Mouse (Mus musculus) midbrain, postnatal 0 days (tissue): ENCODE measurements at regions not wholly inside any gene's neighbourhood (a gene's known extent, or its start where the extent isn't known, plus 50 kb on each side); places are given as distances from the start of the nearest gene placed in this dataset.
"Not testable (repeated sequence)": the region's sequence is repeated elsewhere in the genome, so short reads cannot be mapped to it uniquely, and the experiment has no call there.

Experiments used
- ATAC-seq: fragments of 200-750 bp; cut with Nextera tagmentation; 2 replicates; pipeline ENCODE4 v1.8.0; 2017; ENCODE audit warnings: moderate number of reproducible peaks, mild to moderate bottlenecking, moderate TSS enrichment, moderate library complexity; ENCODE audit not compliant: low FRiP score
- DNase-seq: peaks from one replicate; pipeline ENCODE4 v3.0.0-alpha.2; 2015; ENCODE audit warnings: low spot score
- H3K27ac ChIP-seq: fragments of 300-500 bp; sonication (generic); 2 replicates; pipeline ENCODE4 v1.5.1; 2014; ENCODE audit warnings: low read depth, mild to moderate bottlenecking, low read length, mixed read lengths
- H3K27me3 ChIP-seq: fragments of 300-500 bp; sonication (generic); 2 replicates; pipeline ENCODE4 v1.6.1; 2014; ENCODE audit warnings: low read length, control low read depth, mixed read lengths; ENCODE audit not compliant: insufficient read depth
- H3K36me3 ChIP-seq: fragments of 300-500 bp; sonication (generic); 2 replicates; pipeline ENCODE4 v1.6.1; 2014; ENCODE audit warnings: low read length, control low read depth, mixed read lengths; ENCODE audit not compliant: insufficient read depth
- H3K4me1 ChIP-seq: fragments of 300-500 bp; sonication (generic); 2 replicates; pipeline ENCODE4 v1.6.1; 2014; ENCODE audit warnings: mild to moderate bottlenecking, control low read depth, antibody characterized with exemption, low read length, mixed read lengths; ENCODE audit not compliant: insufficient read depth
- H3K4me2 ChIP-seq: fragments of 300-500 bp; sonication (generic); 2 replicates; pipeline ENCODE4 v1.6.1; 2014; ENCODE audit warnings: low read depth, mild to moderate bottlenecking, low read length, mixed read lengths; ENCODE audit not compliant: poor library complexity, severe bottlenecking
- H3K4me3 ChIP-seq: fragments of 300-500 bp; sonication (generic); 2 replicates; pipeline ENCODE4 v1.5.1; 2014; ENCODE audit warnings: low read depth, mild to moderate bottlenecking, low read length, moderate library complexity
- H3K9ac ChIP-seq: fragments of 300-500 bp; sonication (generic); replicated peaks from 2 replicates; pipeline ENCODE4 v1.6.1; 2014; ENCODE audit warnings: mild to moderate bottlenecking, low read length, moderate library complexity, mixed read lengths; ENCODE audit not compliant: poor library complexity, severe bottlenecking
- H3K9me3 ChIP-seq: fragments of 300-500 bp; sonication (generic); 2 replicates; pipeline ENCODE4 v1.6.1; 2016; ENCODE audit warnings: low read length, control low read depth
- CTCF ChIP-seq: IDR thresholded peaks from 2 replicates; pipeline ENCODE4 v1.5.1; 2016; ENCODE audit warnings: antibody characterized with exemption, mild to moderate bottlenecking
- WGBS: fragments of 180-500 bp; shearing (Covaris S2); extraction: QIAGEN DNeasy Blood & Tissue Kit; methylation state at CpG from one replicate; pipeline ENCODE4 v1.1.7; 2014; 5-methylcytosine and 5-hydroxymethylcytosine counted together

- ATAC-seq (no peak), DNase-seq (no peak)
- H3K9me3 ChIP-seq = no peaks in the 10 kb centered on the region
- H3K27me3 ChIP-seq = no peaks in the 10 kb centered on the region
- H3K36me3 ChIP-seq = no peaks in the 10 kb centered on the region
- no peak overlapping the region for H3K9ac ChIP-seq
- H3K4me2 ChIP-seq = no peak overlapping the region
- H3K4me1 ChIP-seq = no peaks in the 10 kb centered on the region
- no peak for TF ChIP-seq CTCF
- 88% methylated on average over 1 of the region's 1 CpGs for WGBS
- H3K27ac ChIP-seq = no peak overlapping the region
- H3K4me3 ChIP-seq = no peak overlapping the region
Measured at GRCm38 (mm10) chr13:7007091-7007490, 358.5 kb upstream of the Pfkp start.

GRCm38 (mm10) chr13:6998508-6999278 lies 350.1 kb upstream of the Pfkp start:
- WGBS = 15% methylated on average over 10 of the region's 10 CpGs
- DNase-seq = peak; percentile 31
- H3K27ac ChIP-seq = peak overlapping the region; percentile 68; the same call in 1 of the 2 replicates

GRCm38 (mm10) chr13:6998094-6998493 lies 349.5 kb upstream of the Pfkp start:
- H3K4me3 ChIP-seq = no peak overlapping the region
- DNase-seq = no peak
- no peaks in the 10 kb centered on the region for H3K9me3 ChIP-seq
- no peaks in the 10 kb centered on the region for H3K36me3 ChIP-seq
- no peaks in the 10 kb centered on the region for H3K4me1 ChIP-seq
- no peaks in the 10 kb centered on the region for H3K27me3 ChIP-seq
- H3K27ac ChIP-seq = peak overlapping the region; percentile 47; the same call in 1 of the 2 replicates
- H3K9ac ChIP-seq = no peak overlapping the region
- H3K4me2 ChIP-seq = peak overlapping the region; percentile 35
- no peak for TF ChIP-seq CTCF
- 50% methylated on average over 9 of the region's 9 CpGs for WGBS
- peak; percentile 56; the same call in 1 of the 2 replicates for ATAC-seq

More at GRCm38 (mm10) chr13:6998508-6999278, 350.1 kb upstream of the Pfkp start:
- H3K4me2 ChIP-seq = peak overlapping the region; percentile 35
- not testable (repeated sequence) for H3K9me3 ChIP-seq, H3K27me3 ChIP-seq, H3K36me3 ChIP-seq, H3K4me3 ChIP-seq, H3K9ac ChIP-seq, H3K4me1 ChIP-seq
- ATAC-seq = peak; percentile 81

- H3K9me3 ChIP-seq = no peaks in the 10 kb centered on the region
- no peaks in the 10 kb centered on the region for H3K4me1 ChIP-seq
- H3K27me3 ChIP-seq = no peaks in the 10 kb centered on the region
- TF ChIP-seq CTCF = no peak
- no peak overlapping the region for H3K4me3 ChIP-seq
- no peak for ATAC-seq
- no peak for DNase-seq
- H3K36me3 ChIP-seq = no peaks in the 10 kb centered on the region
- WGBS = 67% methylated on average over 12 of the region's 12 CpGs
- no peak overlapping the region for H3K27ac ChIP-seq
- H3K9ac ChIP-seq = no peak overlapping the region
- H3K4me2 ChIP-seq = no peak overlapping the region
Measured at GRCm38 (mm10) chr13:6992323-6992994, 343.9 kb upstream of the Pfkp start.

- Histone ChIP-seq H3K9me3 (no peaks in the 10 kb centered on the region), H3K4me3 (no peak overlapping the region), H3K4me1 (no peaks in the 10 kb centered on the region), H3K9ac (no peak overlapping the region), H3K36me3 (no peaks in the 10 kb centered on the region), H3K27ac (no peak overlapping the region), H3K4me2 (no peak overlapping the region), H3K27me3 (no peaks in the 10 kb centered on the region)
- no peak; the same call in 1 of the 2 replicates for ATAC-seq
- no peak for TF ChIP-seq CTCF
- peak; percentile 6 for DNase-seq
- WGBS = 26% methylated on average over 2 of the region's 2 CpGs
Measured at GRCm38 (mm10) chr13:6991714-6992113, 343.1 kb upstream of the Pfkp start.
